Mouse (Mus musculus) common myeloid progenitor, adult 5-6 weeks (primary cell): ENCODE measurements around the gene B4galt5. TPM values are rescaled to one million over a fixed set of nuclear protein-coding genes. Genes with fewer than 3 reads are reported as not detected.

ENCODE experiments used
- ATAC-seq: replicated peaks from 2 replicates; pipeline ENCODE4 v1.8.0; 2016; ENCODE audit warnings: low read depth, mild to moderate bottlenecking, moderate TSS enrichment, inconsistent platforms; ENCODE audit not compliant: poor library complexity, severe bottlenecking
- total RNA-seq: library from RNA; stranded (forward); fragments of 200-1000, 187-1606 nt; gene quantifications from 2 replicates; pipeline ENCODE4 v1.2.3, GENCODE M21; 2017

B4galt5 gene
- total RNA-seq, 1 experiment from 2014 or later, result 5.8 TPM

- ATAC-seq, result peak; percentile 21
Measured at GRCm38 (mm10) chr2:167363272-167364045, 14.5 kb upstream of the B4galt5 start.

DNA sequence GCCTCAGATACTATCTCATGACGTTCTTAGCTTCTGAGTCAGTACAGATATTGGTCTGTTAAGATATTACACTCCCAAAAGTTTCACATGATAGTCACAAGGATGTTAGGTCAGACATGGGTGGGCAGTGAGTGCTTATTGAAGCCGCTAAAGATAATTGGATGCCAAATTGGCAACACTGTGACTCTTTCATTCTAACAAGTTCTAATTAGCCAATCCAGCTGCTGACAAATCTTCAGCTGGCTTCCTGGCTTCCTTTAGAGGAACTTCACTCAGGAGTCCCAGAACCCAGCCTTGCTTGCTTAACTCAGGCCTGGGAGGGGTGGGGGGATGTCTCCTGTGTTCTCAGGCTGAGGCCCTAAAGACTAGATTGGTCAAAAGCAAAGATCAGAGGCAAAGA lies 9.5 kb upstream of the B4galt5 start:
- ATAC-seq, result peak; percentile 48

GRCm38 (mm10) chr2:167356885-167357284 lies 7.9 kb upstream of the B4galt5 start:
- ATAC-seq, result peak; percentile 34

DNA sequence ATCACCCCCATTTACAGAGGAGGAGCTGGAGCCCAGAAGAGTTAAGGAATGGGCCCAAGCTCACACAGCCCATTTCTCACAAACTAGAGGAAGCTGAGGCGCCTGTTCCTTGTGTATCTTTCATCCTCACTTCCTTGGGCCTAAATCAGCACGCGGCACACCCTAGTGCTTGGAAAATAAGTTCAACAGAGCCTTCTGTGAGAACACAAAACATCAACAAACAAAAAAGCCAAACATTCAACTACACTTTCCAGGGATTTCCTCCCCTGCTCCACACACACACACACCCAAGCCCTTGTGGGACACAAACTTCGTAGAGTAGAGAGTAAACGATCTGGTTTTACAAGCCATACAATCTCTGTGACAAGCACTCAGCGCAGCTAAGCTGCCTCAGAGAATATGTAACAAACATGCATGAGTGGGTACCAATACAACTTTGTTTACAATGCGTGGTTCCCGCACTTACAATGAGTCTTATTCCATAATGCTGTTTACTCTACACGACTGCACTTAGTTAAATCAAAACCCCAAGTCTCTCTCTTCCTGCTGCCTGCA lies 5.7 kb upstream of the B4galt5 start:
- no peak for ATAC-seq

GRCm38 (mm10) chr2:167354046-167354445 lies 5.1 kb upstream of the B4galt5 start:
- no peak for ATAC-seq

GRCm38 (mm10) chr2:167352496-167352895 lies 3.5 kb upstream of the B4galt5 start:
- ATAC-seq, result peak; percentile 11; the same call in 1 of the 2 replicates

GRCm38 (mm10) chr2:167351371-167351951 lies 2.5 kb upstream of the B4galt5 start:
- ATAC-seq, result peak; percentile 31

DNA sequence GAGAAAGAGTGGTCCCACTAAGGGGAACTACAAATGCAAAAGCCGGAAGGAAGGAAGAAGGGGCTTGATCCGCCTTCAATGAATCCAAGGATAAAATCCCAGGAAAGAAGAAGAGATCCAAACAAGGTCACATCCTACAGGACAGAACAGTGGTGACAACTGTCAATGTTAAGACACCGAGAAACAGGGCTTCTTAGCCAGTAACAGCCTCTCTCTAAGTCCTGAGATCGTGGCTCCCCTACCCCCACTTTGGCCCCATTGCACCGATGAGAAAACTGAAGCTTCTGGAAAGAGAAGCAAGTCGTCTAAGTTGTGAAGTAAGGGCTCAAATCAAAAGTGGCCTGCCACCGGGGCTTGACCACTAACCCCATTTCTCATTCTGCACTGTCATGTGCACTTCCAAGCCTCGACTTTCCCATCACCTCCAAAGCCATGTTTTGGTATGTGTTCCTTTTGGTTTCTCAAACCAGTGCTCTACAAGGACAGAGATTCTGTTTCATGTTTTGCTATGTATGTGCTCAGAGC lies 1.2 kb upstream of the B4galt5 start:
- no peak for ATAC-seq

DNA sequence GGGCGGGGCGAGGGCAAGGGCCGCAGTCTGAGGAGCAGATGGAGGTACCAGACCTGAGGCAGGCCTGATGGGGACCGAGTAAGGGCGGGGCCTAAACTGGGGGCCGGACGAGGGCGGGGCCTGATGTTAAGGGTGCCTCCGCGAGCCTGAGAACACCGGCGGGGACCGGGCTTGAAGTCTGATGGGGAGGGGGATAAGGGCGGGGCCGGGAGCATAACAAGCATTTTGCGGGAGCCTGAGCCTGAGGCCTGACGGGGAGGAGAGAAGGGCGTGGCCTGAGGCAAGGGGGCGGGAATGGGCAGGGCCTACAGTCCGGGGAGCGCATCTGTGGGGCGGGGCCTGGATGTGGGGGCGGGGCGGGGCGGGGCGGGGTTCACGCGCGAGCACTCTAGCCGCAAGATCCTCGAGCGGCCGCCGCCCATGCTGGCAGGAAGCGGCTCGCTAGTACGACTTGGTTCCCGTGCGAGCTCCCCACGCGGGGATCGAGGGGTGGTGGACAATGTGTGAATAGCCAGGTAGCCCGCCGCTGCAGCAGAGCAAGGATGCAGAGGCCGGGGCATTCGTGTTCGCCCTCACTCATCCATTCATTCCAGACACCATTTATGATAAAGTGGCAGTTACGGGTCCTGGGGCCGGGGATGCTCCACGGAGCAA lies 427 bp upstream of the B4galt5 start:
- ATAC-seq, result peak; percentile 71

- ATAC-seq, result no peak
Measured at GRCm38 (mm10) chr2:167347991-167348375, 1.0 kb downstream of the B4galt5 start.

DNA sequence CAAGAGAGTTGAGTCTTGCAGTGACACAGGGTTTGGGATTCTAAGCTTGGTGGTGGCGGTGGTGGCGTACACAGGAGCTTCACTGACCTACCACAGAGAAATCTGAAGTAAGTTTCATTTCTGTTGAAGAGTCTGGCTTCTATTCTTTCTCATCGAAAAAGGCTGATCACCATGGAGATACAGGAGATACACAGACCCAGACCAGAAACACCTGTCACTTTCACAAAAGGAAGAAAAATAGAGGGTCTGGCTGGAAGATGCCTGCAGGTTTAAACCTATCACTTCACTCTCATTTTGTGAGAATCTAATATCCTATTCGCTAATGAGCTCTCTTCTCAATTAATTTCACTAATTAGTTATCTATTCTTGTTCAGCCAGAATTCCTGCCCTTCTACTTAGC lies 1.6 kb downstream of the B4galt5 start:
- ATAC-seq, result no peak

- ATAC-seq, result no peak
Measured at GRCm38 (mm10) chr2:167345508-167346164, 3.3 kb downstream of the B4galt5 start.

DNA sequence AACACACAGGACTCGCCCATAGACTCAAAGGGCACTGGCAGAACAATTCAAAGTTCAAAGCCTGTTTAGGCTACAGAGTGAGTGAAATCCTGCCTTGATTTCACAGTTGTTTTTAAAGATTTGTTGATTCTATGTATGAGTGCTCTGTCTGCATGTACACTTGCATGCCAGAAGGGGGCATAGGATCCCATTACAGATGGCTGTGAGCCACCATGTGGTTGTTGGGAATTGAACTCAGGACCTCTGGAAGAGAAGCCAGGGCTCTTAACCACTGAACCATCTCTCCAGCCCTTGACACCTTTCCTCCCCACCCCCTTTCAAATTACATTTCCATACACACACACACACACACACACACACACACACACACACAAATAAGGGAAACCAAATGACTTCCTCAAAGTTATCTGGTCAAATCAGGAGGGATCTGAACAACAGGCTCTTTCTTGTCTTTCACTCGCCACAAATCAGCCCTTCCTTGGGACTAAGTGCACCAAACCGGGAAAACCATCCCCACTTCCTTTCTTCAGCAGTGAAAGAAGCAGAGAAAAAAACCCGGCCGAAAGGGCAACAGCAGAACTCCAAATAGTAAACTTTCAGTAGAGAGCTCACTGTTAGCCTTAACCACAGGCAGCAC lies 4.0 kb downstream of the B4galt5 start:
- ATAC-seq, result no peak

DNA sequence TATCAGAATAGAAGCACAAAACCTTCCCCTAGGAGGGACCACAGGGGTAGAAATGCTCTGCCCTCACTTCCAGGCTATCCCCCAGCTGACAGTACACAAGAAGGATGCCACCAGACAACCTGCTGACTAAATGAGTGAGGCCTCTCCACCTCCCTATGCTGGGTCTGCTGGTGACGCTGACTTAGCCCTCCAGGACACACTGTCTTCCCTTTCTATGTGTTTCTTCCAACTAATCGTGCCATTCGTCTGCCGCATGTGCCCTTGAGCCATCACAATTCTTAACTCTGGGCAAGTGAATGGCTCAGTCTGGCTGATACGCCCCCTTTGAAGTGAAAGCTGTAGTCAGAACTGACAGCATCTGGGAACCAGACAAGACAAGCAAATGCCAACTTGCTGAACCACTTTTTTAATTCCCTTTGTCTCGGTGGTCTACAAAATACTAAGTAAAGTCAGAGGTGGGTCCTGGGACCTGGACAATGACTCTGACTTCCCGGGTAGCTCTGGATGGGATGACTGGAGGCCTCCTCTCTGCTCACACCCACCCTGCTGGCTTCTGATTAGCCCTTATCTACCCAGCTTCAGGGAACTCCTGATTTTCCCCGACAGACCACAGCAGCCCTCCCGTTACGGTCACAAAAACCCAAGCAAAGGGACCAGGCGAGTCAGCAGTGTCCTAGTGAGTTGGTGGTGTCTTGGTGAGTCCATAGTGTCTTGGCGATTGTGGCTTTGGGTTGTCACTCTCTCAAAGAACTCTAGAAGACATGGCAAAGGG lies 5.4 kb downstream of the B4galt5 start:
- ATAC-seq, result peak; percentile 57

GRCm38 (mm10) chr2:167342876-167343275 lies 6.1 kb downstream of the B4galt5 start:
- no peak for ATAC-seq

DNA sequence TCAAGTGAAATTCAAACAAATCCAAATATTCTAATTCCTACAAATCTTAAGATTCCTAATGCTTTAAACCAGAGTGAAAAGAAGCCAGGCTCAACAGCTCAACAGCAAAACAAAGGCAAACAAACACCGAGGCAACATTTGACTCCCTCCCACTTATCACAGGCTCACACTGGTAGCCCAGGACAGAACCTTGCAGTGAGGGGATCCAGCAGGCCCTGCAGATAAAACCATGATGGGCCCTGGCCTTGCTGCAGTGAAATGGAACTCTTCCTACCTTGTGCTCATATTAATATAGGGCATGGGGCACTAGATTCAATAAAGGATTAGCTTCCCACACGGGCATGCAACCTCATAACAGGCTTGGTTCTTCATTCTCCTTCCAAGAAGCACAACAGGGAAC lies 11.4 kb downstream of the B4galt5 start:
- no peak for ATAC-seq

DNA sequence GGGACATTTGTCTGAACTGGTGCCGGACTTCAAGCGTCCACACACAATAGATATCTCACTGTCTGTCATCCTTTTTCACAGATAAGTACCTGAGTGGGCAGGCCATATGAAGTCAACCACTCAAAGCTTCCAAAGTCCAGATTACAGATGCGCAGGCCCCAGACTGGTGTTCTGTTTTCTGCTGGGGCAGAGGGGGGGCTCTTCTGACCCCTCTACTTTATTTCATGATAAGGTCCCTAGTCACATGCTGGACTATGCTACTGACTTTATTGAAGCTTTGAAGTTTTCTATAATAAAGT lies 11.8 kb downstream of the B4galt5 start:
- no peak for ATAC-seq

GRCm38 (mm10) chr2:167336384-167337213 lies 12.4 kb downstream of the B4galt5 start:
- ATAC-seq, result no peak
